ENCODE assay signal across 15 mouse cellular contexts in the genomic region with DNA sequence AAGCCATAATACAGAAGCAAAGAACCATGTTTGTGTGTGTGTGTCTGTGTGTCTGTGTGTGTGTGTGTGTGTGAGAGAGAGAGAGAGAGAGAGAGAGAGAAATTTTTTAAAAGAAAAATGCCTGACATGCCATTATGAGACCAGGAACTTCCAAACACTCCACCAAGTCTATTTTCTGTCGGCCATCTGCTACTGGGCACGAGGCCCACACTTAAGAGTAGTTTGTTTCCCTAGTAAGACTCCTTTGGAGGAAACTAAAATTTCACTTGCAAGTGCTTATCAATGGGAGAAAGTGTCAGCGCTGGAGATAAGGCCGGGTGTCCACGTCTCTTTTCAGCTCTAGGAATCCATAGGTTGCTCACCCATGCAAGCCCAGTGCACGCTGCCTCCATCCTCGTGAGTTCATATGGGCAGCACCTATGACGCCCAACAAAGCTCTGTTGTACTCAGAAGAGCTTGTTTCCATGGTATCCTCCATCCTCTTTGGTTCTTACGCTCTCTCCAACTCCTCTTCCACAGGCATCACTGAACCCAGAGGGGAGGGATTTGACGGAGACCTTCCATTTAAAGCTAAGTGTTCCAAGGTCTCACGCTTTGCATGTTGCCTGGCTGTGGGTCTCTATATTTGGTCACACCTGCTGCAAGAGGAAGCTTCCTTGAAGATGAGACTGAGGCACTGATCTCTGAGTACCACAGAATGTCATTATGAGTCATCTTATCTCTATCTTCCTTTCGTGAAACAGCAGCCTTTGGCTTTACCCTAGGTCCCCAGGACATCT.
DNase-seq lines count a peak whose midpoint lies in the region; ATAC-seq lines count a peak whose summit lies in the region.
"Had no signal": no experiment of that assay in that cellular context is flagged by ENCODE, and none has a peak within 500 bp of the region (broad histone marks: within the 10 kb centered on the region; RNA-seq: fewer than 3 reads in every experiment).

No protein-coding gene starts in this region.

- peak; percentile 72 for DNase-seq in heart, adult 11 months
- DNase-seq in heart, postnatal 4 days: no peak
- peak; percentile 36 for DNase-seq in CD4-positive helper T cell, adult 2 months (ENCODE audit: low read depth, low spot score)
- DNase-seq in brain, adult 2 months (ENCODE audit: low read depth, low spot score): peak; percentile 78
- peak; percentile 31 to 57 for DNase-seq in right cerebral cortex, adult 2 months (ENCODE audit: low spot score in 2 of 2)
- no peak for DNase-seq in ovary, postnatal 10 days (ENCODE audit: low spot score)
- DNase-seq in thymus, postnatal 4 days: no peak
- DNase-seq: adrenal gland, postnatal 10 days; cerebellum, adult 9-11 months; embryo, embryonic 11 days; layer of hippocampus, postnatal 36 days; lung, postnatal 10 days; thymus, postnatal 14 days had no signal

- no peak for ATAC-seq in erythroid progenitor cell, adult 5-6 weeks (replicated peaks; ENCODE audit: low FRiP score, poor library complexity, severe bottlenecking)
- ATAC-seq: intestine, embryonic 16.5 days had no signal

Comparison
In these comparisons a context has a peak if more than half of its experiments do, and no peak if none do; other contexts are left out.
1. DNase-seq: peak in heart, adult 11 months (single experiment), CD4-positive helper T cell, adult 2 months (single experiment), brain, adult 2 months (single experiment) and right cerebral cortex, adult 2 months (2 of 2); none in heart, postnatal 4 days (single experiment), ovary, postnatal 10 days (single experiment) and thymus, postnatal 4 days (single experiment).